Mouse (Mus musculus) liver, adult 2 months (tissue): ENCODE measurements around the gene Daxx.

Experiments
- CTCF ChIP-seq: fragments of 200-500 bp; IDR thresholded peaks from 2 replicates; pipeline ENCODE4 v1.5.1; 2011; ENCODE audit warnings: low read depth, low read length, control low read depth
- POLR2A ChIP-seq: fragments of 200-500 bp; IDR thresholded peaks from 2 replicates; pipeline ENCODE4 v1.6.1; 2011; ENCODE audit warnings: low read length, control low read depth; ENCODE audit not compliant: insufficient read depth; ENCODE audit errors: extremely low read depth

DNA sequence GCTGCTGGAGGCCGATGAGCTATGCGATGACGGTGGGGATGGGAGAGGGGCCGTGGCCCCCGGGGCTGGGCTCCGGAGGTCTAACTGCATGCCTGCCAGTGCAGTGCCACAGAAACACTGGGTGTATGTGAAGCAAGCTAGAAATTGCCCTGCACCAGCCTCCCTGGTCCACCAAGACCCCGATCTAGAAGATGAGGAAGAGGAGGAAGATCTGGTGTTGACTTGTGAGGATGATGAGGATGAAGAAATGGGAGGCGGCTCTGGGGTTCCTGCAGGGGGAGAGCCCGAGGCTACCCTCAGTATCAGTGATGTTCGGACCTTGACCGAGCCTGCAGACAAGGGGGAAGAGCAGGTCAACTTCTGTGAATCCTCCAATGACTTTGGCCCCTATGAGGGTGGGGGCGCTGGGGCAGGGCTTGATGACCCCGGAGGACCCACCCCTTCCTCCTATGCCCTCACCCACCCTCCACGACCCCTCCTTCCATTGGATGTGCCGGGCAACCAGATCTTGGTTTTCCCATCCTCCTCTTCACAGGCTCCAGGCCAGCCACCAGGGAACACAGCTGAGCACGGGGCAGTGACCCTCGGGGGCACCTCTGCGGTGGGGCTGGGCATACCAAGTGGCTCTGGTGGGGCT, 8.6 kb downstream of the Daxx start:
- TF ChIP-seq CTCF = no peak
- no peak for TF ChIP-seq POLR2A
